Mouse (Mus musculus): ENCODE measurements at regions not wholly inside any gene's neighbourhood (a gene's known extent, or its start where the extent isn't known, plus 50 kb on each side); places are given as distances from the start of the nearest gene placed in this dataset.
"Not testable (repeated sequence)": the region's sequence is repeated elsewhere in the genome, so short reads cannot be mapped to it uniquely, and the experiment has no call there.

GRCm38 (mm10) chr8:113489436-113490107 is 145.8 kb upstream of the Mon1b start:
- DNase-seq (ENCODE audit: low spot score): no peak

- DNase-seq (ENCODE audit: low spot score): no peak
Measured at GRCm38 (mm10) chr8:113490891-113491290, 144.5 kb upstream of the Mon1b start.

GRCm38 (mm10) chr8:113496896-113497295 is 138.5 kb upstream of the Mon1b start:
- DNase-seq (ENCODE audit: low spot score): no peak

- no peak for DNase-seq (ENCODE audit: low spot score)
Measured at GRCm38 (mm10) chr8:113502671-113503070, 132.7 kb upstream of the Mon1b start.

- DNase-seq (ENCODE audit: low spot score): no peak
Measured at GRCm38 (mm10) chr8:113512856-113513255, 122.5 kb upstream of the Mon1b start.

- DNase-seq (ENCODE audit: low spot score): no peak
Measured at GRCm38 (mm10) chr8:113513886-113514730, 121.3 kb upstream of the Mon1b start.

GRCm38 (mm10) chr8:113514731-113515375 is 120.5 kb upstream of the Mon1b start:
- not testable (repeated sequence) for DNase-seq (ENCODE audit: low spot score)

GRCm38 (mm10) chr8:113516176-113516575 is 119.2 kb upstream of the Mon1b start:
- DNase-seq (ENCODE audit: low spot score): no peak

- DNase-seq (ENCODE audit: low spot score): no peak
Measured at GRCm38 (mm10) chr8:113517912-113518311, 117.5 kb upstream of the Mon1b start.

GRCm38 (mm10) chr8:113523561-113523960 is 111.8 kb upstream of the Mon1b start:
- DNase-seq (ENCODE audit: low spot score): no peak

- DNase-seq (ENCODE audit: low spot score): no peak
Measured at GRCm38 (mm10) chr8:113531116-113531665, 104.2 kb upstream of the Mon1b start.

GRCm38 (mm10) chr8:113532881-113533280 is 102.5 kb upstream of the Mon1b start:
- no peak for DNase-seq (ENCODE audit: low spot score)

- DNase-seq (ENCODE audit: low spot score): no peak
Measured at GRCm38 (mm10) chr8:113541437-113541836, 94.0 kb upstream of the Mon1b start.

- no peak for DNase-seq (ENCODE audit: low spot score)
Measured at GRCm38 (mm10) chr8:113542082-113542481, 93.3 kb upstream of the Mon1b start.

GRCm38 (mm10) chr8:113542713-113543112 is 92.7 kb upstream of the Mon1b start:
- no peak for DNase-seq (ENCODE audit: low spot score)

GRCm38 (mm10) chr8:113549200-113549599 is 86.2 kb upstream of the Mon1b start:
- DNase-seq (ENCODE audit: low spot score): no peak

GRCm38 (mm10) chr8:113551454-113552273 is 83.7 kb upstream of the Mon1b start:
- no peak for DNase-seq (ENCODE audit: low spot score)

- no peak for DNase-seq (ENCODE audit: low spot score)
Measured at GRCm38 (mm10) chr8:113552826-113553225, 82.6 kb upstream of the Mon1b start.

- no peak for DNase-seq (ENCODE audit: low spot score)
Measured at GRCm38 (mm10) chr8:113554700-113555455, 80.5 kb upstream of the Mon1b start.

- DNase-seq (ENCODE audit: low spot score): no peak
Measured at GRCm38 (mm10) chr8:113556994-113557393, 78.4 kb upstream of the Mon1b start.

GRCm38 (mm10) chr8:113581098-113581497 is 54.3 kb upstream of the Mon1b start:
- DNase-seq (ENCODE audit: low spot score): no peak
